Mouse (Mus musculus) cerebellum, adult (tissue): ENCODE measurements around the gene Olfr642.

Source experiments
- ATAC-seq: cut with Nextera tagmentation; 2 replicates; pipeline ENCODE4 v1.9.2; 2017; ENCODE audit warnings: mild to moderate bottlenecking, moderate library complexity, mixed read lengths; ENCODE audit not compliant: insufficient number of reproducible peaks, low FRiP score, low TSS enrichment

Gene Olfr642

GRCm38 (mm10) chr7:104052566-104052965 is at the start of gene Olfr642:
Olfr642 (minus strand) TSS chr7:104052666.
- ATAC-seq, result no peak

- no peak for ATAC-seq
These were observed 32.9 kb upstream of the Olfr642 start, which contains the start of gene Olfr645 for GRCm38 (mm10) chr7:104085365-104085764. Olfr645 (minus strand) TSS chr7:104085465.

- ATAC-seq, result no peak
These were observed 19.3 kb upstream of the Olfr642 start, which contains the start of gene Olfr644 for GRCm38 (mm10) chr7:104071769-104072168. Olfr644 (minus strand) TSS chr7:104071869.

- no peak for ATAC-seq
These were observed 8.9 kb upstream of the Olfr642 start, which contains the start of gene 4930516K23Rik for GRCm38 (mm10) chr7:104061345-104061744. 4930516K23Rik (minus strand) TSS chr7:104061445.

- no peak for ATAC-seq
These were observed 6.7 kb upstream of the Olfr642 start for GRCm38 (mm10) chr7:104059215-104059614.

GRCm38 (mm10) chr7:104050745-104051144 is 1.7 kb downstream of the Olfr642 start:
- ATAC-seq, result no peak

GRCm38 (mm10) chr7:104035145-104035544 is 17.3 kb downstream of the Olfr642 start, which contains the start of gene Olfr641:
Olfr641 (plus strand) TSS chr7:104035445.
- ATAC-seq, result no peak

GRCm38 (mm10) chr7:104026978-104027377 is 25.5 kb downstream of the Olfr642 start:
- no peak for ATAC-seq

GRCm38 (mm10) chr7:104025473-104025872 is 27.0 kb downstream of the Olfr642 start, which contains the start of gene Olfr640:
Olfr640 (minus strand) TSS chr7:104025573.
- no peak for ATAC-seq

GRCm38 (mm10) chr7:104021651-104022050 is 30.8 kb downstream of the Olfr642 start:
- no peak for ATAC-seq

GRCm38 (mm10) chr7:104018953-104019352 is 33.5 kb downstream of the Olfr642 start:
- no peak for ATAC-seq

- no peak for ATAC-seq
These were observed 35.3 kb downstream of the Olfr642 start, which contains the start of gene Olfr639 for GRCm38 (mm10) chr7:104017203-104017602. Olfr639 (minus strand) TSS chr7:104017303.

GRCm38 (mm10) chr7:103999124-103999523 is 53.3 kb downstream of the Olfr642 start:
- ATAC-seq, result no peak

- no peak for ATAC-seq
These were observed 54.0 kb downstream of the Olfr642 start, which contains the start of gene Olfr638 for GRCm38 (mm10) chr7:103998446-103998845. Olfr638 (plus strand) TSS chr7:103998746.
